Mouse (Mus musculus) ES-E14 (cell line): ENCODE data around the gene Gm3854. TPM values are rescaled to one million over a fixed set of nuclear protein-coding genes. Genes with fewer than 3 reads are reported as not detected.
"Not testable (repeated sequence)": the region's sequence is repeated elsewhere in the genome, so short reads cannot be mapped to it uniquely, and the experiment has no call there.

Source experiments
- DNase-seq: peaks from one replicate; pipeline ENCODE4 v3.0.0-alpha.2; 2013; ENCODE audit warnings: low read depth, low spot score
- H3K27ac ChIP-seq: 2 replicates; pipeline ENCODE4 v1.5.1; 2012; ENCODE audit warnings: low read depth, mild to moderate bottlenecking, low read length, moderate library complexity, mixed read lengths; ENCODE audit not compliant: poor library complexity, insufficient read depth, severe bottlenecking
- H3K36me3 ChIP-seq: 2 replicates; pipeline ENCODE4 v1.6.1; 2012; ENCODE audit warnings: mild to moderate bottlenecking, low read length, moderate library complexity, mixed read lengths; ENCODE audit not compliant: control insufficient read depth, poor library complexity, insufficient read depth, severe bottlenecking
- H3K4me1 ChIP-seq, 2 experiments: fragments of 150-350 bp in 1 of 2; sonication (generic) in 1 of 2; 2 replicates each; pipeline ENCODE4 v1.6.1; 2012; ENCODE audit warnings: low read length in 2 of 2, mild to moderate bottlenecking in 1 of 2, mixed read lengths in 1 of 2; ENCODE audit not compliant: control insufficient read depth in 2 of 2, insufficient read depth in 2 of 2, poor library complexity in 1 of 2
- H3K4me3 ChIP-seq, 2 experiments: fragments of 150-350 bp in 1 of 2; sonication (generic) in 1 of 2; 2 replicates each; pipeline ENCODE4 v1.5.1; 2012; ENCODE audit warnings: low read length in 2 of 2, low read depth in 1 of 2, mild to moderate bottlenecking in 1 of 2, mixed read lengths in 1 of 2; ENCODE audit not compliant: insufficient read depth in 1 of 2, poor library complexity in 1 of 2, severe bottlenecking in 1 of 2
- H3K9ac ChIP-seq: 2 replicates; pipeline ENCODE4 v1.6.1; 2012; ENCODE audit warnings: low read depth, mild to moderate bottlenecking, low read length, mixed read lengths; ENCODE audit not compliant: poor library complexity, insufficient read depth, severe bottlenecking
- H3K9me3 ChIP-seq: fragments of 150-350 bp; sonication (generic); 2 replicates; pipeline ENCODE4 v1.6.1; 2012; ENCODE audit warnings: low read depth, mild to moderate bottlenecking, low read length; ENCODE audit not compliant: control insufficient read depth, insufficient read depth
- CHD2 ChIP-seq: IDR thresholded peaks from 2 replicates; pipeline ENCODE4 v1.6.1; 2014; ENCODE audit warnings: mild to moderate bottlenecking, low read depth, low read length, inconsistent platforms
- HCFC1 ChIP-seq: IDR thresholded peaks from 2 replicates; pipeline ENCODE4 v1.6.1; 2012; ENCODE audit warnings: low read length, inconsistent platforms, borderline replicate concordance; ENCODE audit not compliant: insufficient read depth
- MAFK ChIP-seq: IDR thresholded peaks from 2 replicates; pipeline ENCODE4 v1.6.1; 2014; ENCODE audit warnings: mild to moderate bottlenecking, low read depth, low read length, inconsistent platforms; ENCODE audit not compliant: insufficient read depth
- ZC3H11A ChIP-seq: IDR thresholded peaks from 2 replicates; pipeline ENCODE4 v1.6.1; 2012; ENCODE audit warnings: low read depth, mild to moderate bottlenecking, inconsistent platforms, low read length, borderline replicate concordance
- ZNF384 ChIP-seq: IDR thresholded peaks from 2 replicates; pipeline ENCODE4 v1.6.1; 2012; ENCODE audit warnings: low read depth, low read length, inconsistent platforms
- in situ Hi-C, 2 experiments: fragments of 600-800 bp; cut with MboI; formaldehyde crosslinking; loops; one replicate each; pipeline ENCODE4 v1.15.1; 2025; ENCODE audit warnings: low sequenced_read_pairs in 2 of 2, inconsistent platforms in 1 of 2; ENCODE audit not compliant: unreplicated experiment in 2 of 2
- total RNA-seq: library from RNA; depleted of rRNA; stranded (reverse); fragments of 300-350 nt; gene quantifications from 2 replicates; pipeline ENCODE4 v1.2.3, GENCODE M21; 2012

Gm3854 gene
- total RNA-seq, 1 experiment, result 2.9 TPM

DNA sequence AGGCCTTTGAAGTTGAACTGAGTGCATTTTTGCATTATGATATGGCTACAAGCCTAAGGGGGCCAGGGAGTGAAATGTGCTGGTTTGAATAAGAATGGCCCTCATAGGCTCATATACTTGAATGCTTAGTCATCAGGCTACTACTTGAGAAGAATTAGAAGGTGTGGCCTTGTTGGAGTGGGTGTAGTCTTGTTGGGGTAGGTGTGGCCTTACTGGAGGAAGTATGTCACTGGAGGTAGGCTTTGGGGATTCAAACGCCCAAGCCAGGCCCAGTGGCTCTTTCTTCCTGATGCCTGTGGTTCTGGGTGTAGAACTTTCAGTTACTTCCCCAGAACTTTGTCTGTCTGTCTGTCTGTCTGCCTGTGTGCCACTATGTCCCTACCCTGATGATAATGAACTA, 21.2 kb downstream of the Gm3854 start:
- Histone ChIP-seq H3K4me1 (peaks cover 2 to 9% of the 10 kb centered on the region in 2 experiments; a peak in 2 of 4 replicates), H3K4me3 (no peak overlapping the region), H3K27ac (no peak overlapping the region), H3K9me3 (no peaks in the 10 kb centered on the region), H3K36me3 (no peaks in the 10 kb centered on the region), H3K9ac (no peak overlapping the region)
- TF ChIP-seq CHD2 (no peak), ZNF384 (no peak), MAFK (peak; percentile 68; the same call in 1 of the 2 replicates)
- no peak for DNase-seq
- in situ Hi-C loops, result no loop called here

DNA sequence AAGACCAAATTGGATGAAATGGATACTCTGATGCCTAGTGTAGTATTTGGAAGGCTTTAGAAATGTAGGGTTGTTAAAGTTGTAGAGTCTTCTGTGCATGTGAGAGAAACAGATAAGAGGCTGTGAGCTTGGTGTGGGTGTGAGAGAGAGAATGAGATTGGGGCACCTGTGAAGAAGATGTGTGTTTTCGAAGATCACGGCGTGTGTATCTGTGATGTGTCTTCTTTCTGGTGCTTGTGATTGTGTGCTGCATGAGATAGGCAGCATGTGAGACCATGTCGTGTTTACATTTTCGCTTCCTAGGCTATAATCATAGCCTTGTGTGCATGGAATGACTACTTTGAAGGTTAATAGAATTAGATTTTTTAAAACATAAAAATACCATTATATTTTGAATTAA, 23.6 kb downstream of the Gm3854 start:
- Histone ChIP-seq H3K9ac (no peak overlapping the region), H3K9me3 (no peaks in the 10 kb centered on the region), H3K4me1 (peaks cover 2 to 6% of the 10 kb centered on the region in 2 experiments; a peak in 2 of 4 replicates), H3K27ac (no peak overlapping the region), H3K4me3 (no peak overlapping the region), H3K36me3 (no peaks in the 10 kb centered on the region)
- no peak for TF ChIP-seq CHD2
- no peak for TF ChIP-seq ZC3H11A
- no peak for TF ChIP-seq HCFC1
- TF ChIP-seq ZNF384, result no peak
- TF ChIP-seq MAFK, result no peak
- no peak for DNase-seq
- in situ Hi-C loops, result no loop called here

DNA sequence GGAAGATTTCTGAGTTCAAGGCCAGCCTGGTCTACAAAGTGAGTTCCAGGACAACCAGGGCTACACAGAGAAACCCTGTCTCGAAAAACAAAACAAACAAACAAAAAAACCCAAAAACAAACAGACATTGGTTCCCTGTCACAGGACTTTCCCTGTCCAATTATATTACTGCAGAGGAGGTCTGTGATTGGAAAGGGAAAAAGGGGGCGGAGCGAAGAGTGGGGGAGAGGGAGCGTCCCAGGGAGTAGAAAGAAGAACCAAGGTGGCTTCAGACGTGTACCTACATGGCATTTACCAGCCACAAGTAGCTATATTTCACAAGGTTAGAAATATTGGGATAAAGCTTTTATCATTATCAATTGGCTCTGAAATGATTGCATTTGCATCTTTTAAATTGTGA, 24.6 kb downstream of the Gm3854 start:
- H3K9ac ChIP-seq, in situ Hi-C loops, H3K9me3 ChIP-seq: not testable (repeated sequence)

DNA sequence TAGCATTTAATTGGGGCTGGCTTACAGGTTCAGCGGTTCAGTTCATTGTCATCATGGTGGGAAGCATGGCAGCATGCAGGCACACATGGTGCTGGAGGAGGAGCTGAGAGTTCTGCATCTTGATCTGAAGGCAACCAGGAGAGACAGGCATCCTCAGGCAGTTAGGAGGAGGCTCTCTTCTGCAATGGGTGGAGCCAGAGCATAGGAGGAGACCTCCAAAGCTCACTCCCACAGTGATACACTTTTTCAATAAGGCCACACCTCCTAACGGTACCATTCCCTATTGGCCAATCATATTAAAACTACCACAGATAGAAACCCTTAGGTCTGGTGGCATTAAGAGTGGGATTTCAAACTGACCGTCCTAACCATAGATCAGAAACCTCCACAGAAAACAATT, 25.9 kb downstream of the Gm3854 start:
- TF ChIP-seq MAFK (no peak), ZC3H11A (no peak), CHD2 (no peak), HCFC1 (no peak), ZNF384 (no peak)
- no peak overlapping the region for H3K4me3 ChIP-seq
- H3K4me1 ChIP-seq, result peaks cover 2 to 7% of the 10 kb centered on the region in 2 experiments; a peak in 2 of 4 replicates
- no peak overlapping the region for H3K27ac ChIP-seq
- H3K36me3 ChIP-seq, result no peaks in the 10 kb centered on the region
- in situ Hi-C loops, result no loop called here
- no peak overlapping the region for H3K9ac ChIP-seq
- H3K9me3 ChIP-seq, result no peaks in the 10 kb centered on the region
- DNase-seq, result no peak

More for the DNA sequence above, 24.6 kb downstream of the Gm3854 start:
- H3K36me3 ChIP-seq, H3K27ac ChIP-seq, DNase-seq, H3K4me3 ChIP-seq, H3K4me1 ChIP-seq: not testable (repeated sequence)

DNA sequence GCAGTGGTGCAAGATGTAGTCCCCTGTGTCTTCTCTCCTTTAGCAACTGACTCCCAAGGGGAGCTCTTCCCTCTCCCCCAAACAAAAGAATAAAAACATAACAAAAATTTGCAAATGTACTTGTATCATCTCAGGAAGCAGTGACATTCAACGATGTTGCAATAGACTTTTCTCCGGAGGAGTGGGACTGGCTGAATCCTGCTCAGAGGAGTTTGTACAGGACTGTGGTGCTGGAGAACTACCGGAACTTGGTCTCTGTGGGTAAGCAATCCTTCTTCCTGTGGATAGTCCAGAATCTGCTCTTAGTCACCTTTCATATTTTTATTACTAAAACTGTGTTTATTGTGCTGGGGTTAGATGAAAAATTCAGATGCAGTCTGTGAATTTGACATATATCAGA, 29.4 kb downstream of the Gm3854 start:
- no peak for TF ChIP-seq ZNF384
- DNase-seq, result no peak
- H3K4me1 ChIP-seq, result peaks cover 0 to 5% of the 10 kb centered on the region in 2 experiments; a peak in 1 of 4 replicates
- no peak overlapping the region for H3K9ac ChIP-seq
- no peaks in the 10 kb centered on the region for H3K36me3 ChIP-seq
- H3K27ac ChIP-seq, result no peak overlapping the region
- no peak overlapping the region for H3K4me3 ChIP-seq
- in situ Hi-C loops, result no loop called here
- no peaks in the 10 kb centered on the region for H3K9me3 ChIP-seq
